Mouse (Mus musculus) MEL (cell line): Measurements from ENCODE around the gene Elfn1. TPM values are rescaled to one million over a fixed set of nuclear protein-coding genes. Genes with fewer than 3 reads are reported as not detected.
A peak's percentile ranks its signal among the peaks of the same experiment; 100 is the strongest.

Experiments used
- DNase-seq: peaks from one replicate; pipeline ENCODE4 v3.0.0; 2011; ENCODE audit warnings: low read depth, low spot score
- H3K27ac ChIP-seq: 2 replicates; pipeline ENCODE4 v1.5.1; 2012; ENCODE audit warnings: low read depth, mild to moderate bottlenecking, control low read depth, low read length, moderate library complexity; ENCODE audit not compliant: control insufficient read depth
- H3K27me3 ChIP-seq, 2 experiments: fragments of 150-350 bp in 1 of 2; sonication (generic) in 1 of 2; 2 replicates each; pipeline ENCODE4 v1.6.1; 2012; ENCODE audit warnings: low read length in 2 of 2, mild to moderate bottlenecking in 2 of 2, improper control_type of control experiment in 1 of 2, moderate library complexity in 1 of 2; ENCODE audit not compliant: insufficient read depth in 2 of 2, control insufficient read depth in 1 of 2
- H3K36me3 ChIP-seq, 2 experiments: 2 replicates each; pipeline ENCODE4 v1.6.1; 2012 to 2014; ENCODE audit warnings: low read length in 2 of 2, improper control_type of control experiment in 1 of 2, inconsistent platforms in 1 of 2, mild to moderate bottlenecking in 1 of 2; ENCODE audit not compliant: insufficient read depth in 2 of 2, control insufficient read depth in 1 of 2
- H3K4me1 ChIP-seq, 2 experiments: fragments of 150-350 bp in 1 of 2; sonication (generic) in 1 of 2; 2 replicates each; pipeline ENCODE4 v1.6.1; 2012; ENCODE audit warnings: low read length in 2 of 2, improper control_type of control experiment in 1 of 2, mild to moderate bottlenecking in 1 of 2; ENCODE audit not compliant: insufficient read depth in 2 of 2, control insufficient read depth in 1 of 2
- H3K4me3 ChIP-seq, 2 experiments: fragments of 150-350 bp in 1 of 2; sonication (generic) in 1 of 2; 2 replicates each; pipeline ENCODE4 v1.5.1; 2012; ENCODE audit warnings: low read depth in 2 of 2, low read length in 2 of 2, mild to moderate bottlenecking in 2 of 2, moderate library complexity in 2 of 2, control low read depth in 1 of 2, improper control_type of control experiment in 1 of 2; ENCODE audit not compliant: control insufficient read depth in 1 of 2, insufficient read depth in 1 of 2
- H3K79me2 ChIP-seq: 2 replicates; pipeline ENCODE4 v1.6.1; 2012; ENCODE audit warnings: mild to moderate bottlenecking, low read length, moderate library complexity; ENCODE audit not compliant: control insufficient read depth, poor library complexity, insufficient read depth
- H3K9ac ChIP-seq: 2 replicates; pipeline ENCODE4 v1.6.1; 2012; ENCODE audit warnings: low read depth, mild to moderate bottlenecking, control low read depth, low read length, moderate library complexity; ENCODE audit not compliant: control insufficient read depth, poor library complexity, severe bottlenecking
- H3K9me3 ChIP-seq: fragments of 150-350 bp; sonication (generic); replicated peaks from 2 replicates; pipeline ENCODE4 v1.6.1; 2012; ENCODE audit warnings: mild to moderate bottlenecking, low read length, improper control_type of control experiment, moderate library complexity; ENCODE audit not compliant: insufficient read depth
- BHLHE40 ChIP-seq: IDR thresholded peaks from 2 replicates; pipeline ENCODE4 v1.6.1; 2012; ENCODE audit warnings: low read depth, mild to moderate bottlenecking, inconsistent platforms, low read length, improper control_type of control experiment, borderline replicate concordance
- GABPA ChIP-seq: IDR thresholded peaks from 2 replicates; pipeline ENCODE4 v1.6.1; 2012; ENCODE audit warnings: low read depth, mild to moderate bottlenecking, inconsistent platforms, low read length, improper control_type of control experiment, moderate library complexity
- GATA1 ChIP-seq: IDR thresholded peaks from 2 replicates; pipeline ENCODE4 v1.6.1; 2011; ENCODE audit warnings: low read depth, low read length, improper control_type of control experiment
- KAT2A ChIP-seq: conservative IDR thresholded peaks from 2 replicates; pipeline ENCODE4 v1.6.1; 2012; ENCODE audit warnings: low read depth, low read length, improper control_type of control experiment, inconsistent platforms
- MAZ ChIP-seq: IDR thresholded peaks from 2 replicates; pipeline ENCODE4 v1.6.1; 2012; ENCODE audit warnings: low read depth, mild to moderate bottlenecking, inconsistent platforms, low read length, improper control_type of control experiment
- MYB ChIP-seq: IDR thresholded peaks from 2 replicates; pipeline ENCODE4 v1.6.1; 2011; ENCODE audit warnings: mild to moderate bottlenecking, low read depth, low read length, improper control_type of control experiment
- NELFE ChIP-seq: IDR thresholded peaks from 2 replicates; pipeline ENCODE4 v1.6.1; 2011; ENCODE audit warnings: low read depth, low read length, improper control_type of control experiment
- NRF1 ChIP-seq: IDR thresholded peaks from 2 replicates; pipeline ENCODE4 v1.6.1; 2014; ENCODE audit warnings: low read depth, mild to moderate bottlenecking, inconsistent platforms, low read length, improper control_type of control experiment, moderate library complexity; ENCODE audit not compliant: poor library complexity, insufficient read depth, severe bottlenecking
- POLR2AphosphoS5 ChIP-seq: IDR thresholded peaks from 2 replicates; pipeline ENCODE4 v1.6.1; 2012; ENCODE audit warnings: low read depth, borderline replicate concordance, mild to moderate bottlenecking, inconsistent platforms, low read length, moderate library complexity, mixed read lengths
- RAD21 ChIP-seq: IDR thresholded peaks from 2 replicates; pipeline ENCODE4 v1.6.1; 2011; ENCODE audit warnings: mild to moderate bottlenecking, low read depth, low read length, improper control_type of control experiment
- SIN3A ChIP-seq: IDR thresholded peaks from 2 replicates; pipeline ENCODE4 v1.6.1; 2012; ENCODE audit warnings: low read length, improper control_type of control experiment, inconsistent platforms
- SMC3 ChIP-seq: IDR thresholded peaks from 2 replicates; pipeline ENCODE4 v1.6.1; 2011; ENCODE audit warnings: low read depth, low read length, improper control_type of control experiment
- TAL1 ChIP-seq: IDR thresholded peaks from 2 replicates; pipeline ENCODE4 v1.6.1; 2012; ENCODE audit warnings: mild to moderate bottlenecking, inconsistent platforms, low read length, moderate library complexity, mixed read lengths
- TBP ChIP-seq: IDR thresholded peaks from 2 replicates; pipeline ENCODE4 v1.8.0; 2011; ENCODE audit warnings: low read depth, low read length, improper control_type of control experiment
- TCF12 ChIP-seq: IDR thresholded peaks from 2 replicates; pipeline ENCODE4 v1.6.1; 2014; ENCODE audit warnings: low read depth, mild to moderate bottlenecking, inconsistent platforms, low read length, improper control_type of control experiment, moderate library complexity
- UBTF ChIP-seq: IDR thresholded peaks from 2 replicates; pipeline ENCODE4 v1.6.1; 2012; ENCODE audit warnings: low read depth, mild to moderate bottlenecking, inconsistent platforms, low read length, improper control_type of control experiment, moderate library complexity, borderline replicate concordance; ENCODE audit not compliant: insufficient read depth
- USF1 ChIP-seq: IDR thresholded peaks from 2 replicates; pipeline ENCODE4 v1.6.1; 2014; ENCODE audit warnings: low read depth, mild to moderate bottlenecking, inconsistent platforms, low read length, improper control_type of control experiment, moderate library complexity
- USF2 ChIP-seq, 2 experiments: IDR thresholded peaks; 2 replicates each; pipeline ENCODE4 v1.6.1; 2011 to 2012; ENCODE audit warnings: improper control_type of control experiment in 2 of 2, low read length in 2 of 2, borderline replicate concordance in 1 of 2, inconsistent platforms in 1 of 2, low read depth in 1 of 2, mild to moderate bottlenecking in 1 of 2; ENCODE audit not compliant: insufficient read depth in 1 of 2
- ZC3H11A ChIP-seq: IDR thresholded peaks from 2 replicates; pipeline ENCODE4 v1.6.1; 2012; ENCODE audit warnings: low read depth, mild to moderate bottlenecking, inconsistent platforms, low read length, improper control_type of control experiment
- polyA plus RNA-seq, 2 experiments: library from polyadenylated mRNA; stranded (reverse) in 1 of 2; unstranded in 1 of 2; fragments of >175 nt in 1 of 2; fragments of >200 nt in 1 of 2; gene quantifications; 2 replicates each; pipeline versions ENCODE4 v1.2.1 to v1.2.4; 2012; ENCODE audit warnings: low replicate concordance in 2 of 2, low read depth in 1 of 2; ENCODE audit not compliant: insufficient read length in 2 of 2, insufficient read depth in 1 of 2, missing spikeins in 1 of 2
- total RNA-seq: library from RNA; depleted of rRNA; stranded (reverse); fragments of 300-350 nt; gene quantifications from 2 replicates; pipeline ENCODE4 v1.2.3, GENCODE M21; 2012

The Elfn1 gene
- total and polyA plus RNA-seq, 3 experiments, result 0.08 TPM; not detected in 2

GRCm38 (mm10) chr5:139930927-139931351 is 23.2 kb downstream of the Elfn1 start:
- Histone ChIP-seq H3K27ac (no peak overlapping the region), H3K9ac (peak overlapping the region; percentile 35; the same call in 1 of the 2 replicates), H3K27me3 (peaks cover 0 to 6% of the 10 kb centered on the region in 2 experiments; a peak in 2 of 4 replicates), H3K4me3 (peak overlapping the region; percentile 11 to 40; a peak in 1 of 4 replicates), H3K79me2 (no peaks in the 10 kb centered on the region), H3K4me1 (peaks cover 0 to 17% of the 10 kb centered on the region in 2 experiments; a peak in 2 of 4 replicates), H3K9me3 (no peaks in the 10 kb centered on the region), H3K36me3 (no peaks in the 10 kb centered on the region)
- DNase-seq, result peak; percentile 39
- no peak for TF ChIP-seq TAL1
- TF ChIP-seq KAT2A, result no peak
- TF ChIP-seq BHLHE40, result no peak
- TF ChIP-seq SIN3A, result no peak
- no peak for TF ChIP-seq GABPA
- no peak for TF ChIP-seq USF1
- TF ChIP-seq RAD21, result no peak
- no peak for TF ChIP-seq NELFE
- TF ChIP-seq MYB, result no peak
- no peak for TF ChIP-seq NRF1

GRCm38 (mm10) chr5:139931947-139932540 is 24.3 kb downstream of the Elfn1 start:
- TF ChIP-seq UBTF (no peak), TBP (no peak), USF2 (IDR thresholded peaks at IDR 0.05; ENCODE audit: borderline replicate concordance in 1 of 2, insufficient read depth in 1 of 2, low read depth in 1 of 2, low read length in 2 of 2) (no peak), BHLHE40 (no peak), POLR2AphosphoS5 (no peak), MAZ (no peak), TAL1 (no peak), USF1 (no peak), SMC3 (no peak), ZC3H11A (no peak), TCF12 (no peak), GATA1 (no peak), NELFE (no peak)
- no peaks in the 10 kb centered on the region for H3K36me3 ChIP-seq
- H3K4me1 ChIP-seq, result peaks cover 0 to 21% of the 10 kb centered on the region in 2 experiments; a peak in 2 of 4 replicates
- H3K79me2 ChIP-seq, result no peaks in the 10 kb centered on the region
- no peaks in the 10 kb centered on the region for H3K9me3 ChIP-seq
- no peak overlapping the region for H3K27ac ChIP-seq
- no peak overlapping the region for H3K4me3 ChIP-seq
- peaks cover 0 to 4% of the 10 kb centered on the region in 2 experiments; a peak in 3 of 4 replicates for H3K27me3 ChIP-seq
- H3K9ac ChIP-seq, result no peak overlapping the region
- no peak for DNase-seq
